Mouse (Mus musculus): ENCODE results near the gene Aim2. TPM values are rescaled to one million over a fixed set of nuclear protein-coding genes. Genes with fewer than 3 reads are reported as not detected.

Aim2 gene
- polyA plus RNA-seq, 1 experiment = 3.4 TPM

DNA sequence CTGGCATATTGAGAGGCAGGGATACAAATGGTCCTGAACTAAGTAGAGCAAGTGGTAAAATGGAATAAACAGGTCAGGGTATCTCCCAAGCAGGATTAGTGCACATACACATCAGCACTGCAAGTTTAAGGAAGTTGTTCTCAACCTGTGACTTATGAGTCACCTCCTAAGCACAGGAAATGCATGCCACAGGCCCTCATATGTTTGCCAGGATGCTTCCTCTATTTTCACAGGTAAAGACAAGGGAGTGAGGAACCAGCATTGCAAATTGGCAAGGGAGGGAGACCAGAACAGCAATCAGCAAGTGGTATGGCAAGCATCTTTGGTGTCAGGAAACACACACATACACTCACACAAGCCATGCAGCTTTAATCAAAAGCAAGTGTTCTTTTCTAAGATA, 58.4 kb downstream of the Aim2 start:
- TF ChIP-seq POLR2A (IDR thresholded peaks at IDR 0.05; ENCODE audit: extremely low read depth, insufficient read depth, low read length) (no peak), CTCF (IDR thresholded peaks at IDR 0.05; ENCODE audit: extremely low read depth, insufficient read depth, low read length) (no peak)
- Histone ChIP-seq H3K27ac (ENCODE audit: insufficient read depth, low read length) (no peak overlapping the region), H3K4me3 (ENCODE audit: insufficient read depth, low read length) (no peak overlapping the region), H3K4me1 (ENCODE audit: control insufficient read depth, insufficient read depth, low read length) (no peaks in the 10 kb centered on the region)

DNA sequence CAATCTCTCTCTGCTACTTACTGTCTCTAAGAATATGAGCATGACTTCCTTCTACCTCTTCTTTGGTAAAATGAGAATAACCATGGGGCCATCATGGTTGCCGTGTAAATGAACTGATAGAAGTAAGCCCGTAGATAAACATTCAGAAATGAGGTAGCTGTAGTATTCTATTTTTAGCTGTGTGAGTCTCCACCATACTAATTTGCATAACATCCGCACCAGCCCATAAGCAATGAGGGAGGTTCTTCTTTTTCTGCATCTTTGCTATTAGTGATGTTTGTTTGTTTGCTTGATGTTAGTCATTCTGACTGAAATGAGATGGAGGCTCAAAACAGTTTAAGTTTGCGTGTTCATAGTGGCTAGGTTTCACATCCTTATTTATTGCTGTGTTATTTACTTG, 61.2 kb downstream of the Aim2 start:
- TF ChIP-seq CTCF (IDR thresholded peaks at IDR 0.05; ENCODE audit: extremely low read depth, insufficient read depth, low read length) (no peak), POLR2A (IDR thresholded peaks at IDR 0.05; ENCODE audit: extremely low read depth, insufficient read depth, low read length) (no peak)
- H3K4me1 ChIP-seq (ENCODE audit: control insufficient read depth, insufficient read depth, low read length) = no peaks in the 10 kb centered on the region
- no peak overlapping the region for H3K27ac ChIP-seq (ENCODE audit: insufficient read depth, low read length)
- no peak overlapping the region for H3K4me3 ChIP-seq (ENCODE audit: insufficient read depth, low read length)

DNA sequence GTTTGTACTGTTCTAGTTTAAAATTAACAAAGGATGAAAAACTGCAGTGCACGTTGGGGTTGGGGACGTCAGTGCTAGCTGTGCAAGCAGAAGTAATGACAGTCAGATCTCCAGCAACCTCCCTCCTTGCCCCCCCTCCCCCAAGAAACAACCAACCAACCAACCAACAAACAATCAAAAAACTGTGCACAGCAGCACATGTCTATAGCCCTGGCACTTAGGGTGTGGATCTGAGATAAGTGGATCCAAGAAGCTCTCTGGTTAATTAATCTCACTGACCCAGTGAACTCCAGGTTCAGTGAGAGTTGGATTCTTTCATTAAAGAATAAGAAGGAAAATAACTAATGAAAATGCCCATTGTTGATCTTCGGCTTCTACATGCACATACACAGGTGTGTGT, 64.0 kb downstream of the Aim2 start:
- Histone ChIP-seq H3K27ac (ENCODE audit: insufficient read depth, low read length) (no peak overlapping the region), H3K4me1 (ENCODE audit: control insufficient read depth, insufficient read depth, low read length) (no peaks in the 10 kb centered on the region), H3K4me3 (ENCODE audit: insufficient read depth, low read length) (no peak overlapping the region)
- TF ChIP-seq CTCF (IDR thresholded peaks at IDR 0.05; ENCODE audit: extremely low read depth, insufficient read depth, low read length) = no peak
- no peak for TF ChIP-seq POLR2A (IDR thresholded peaks at IDR 0.05; ENCODE audit: extremely low read depth, insufficient read depth, low read length)

DNA sequence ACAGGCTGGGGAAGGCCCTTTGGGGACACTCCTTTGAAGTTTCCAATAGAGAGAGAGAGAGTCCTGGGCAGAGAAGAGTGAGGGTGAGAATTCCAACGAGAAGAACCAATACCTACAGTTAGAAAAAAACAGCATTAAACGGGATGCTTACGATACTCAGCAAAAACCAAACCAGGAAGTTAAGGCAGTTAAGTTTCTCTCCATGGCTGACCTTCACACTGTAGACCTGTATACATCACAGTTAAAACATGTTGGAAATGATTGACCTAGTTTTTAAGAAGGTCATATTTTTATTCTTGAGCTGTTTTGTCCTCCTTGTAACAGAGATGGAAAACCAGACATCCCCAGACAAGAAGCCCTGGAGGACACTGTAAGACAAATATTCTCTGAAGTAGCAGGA, 67.8 kb downstream of the Aim2 start:
- Histone ChIP-seq H3K4me3 (ENCODE audit: insufficient read depth, low read length) (no peak overlapping the region), H3K27ac (ENCODE audit: insufficient read depth, low read length) (no peak overlapping the region), H3K4me1 (ENCODE audit: control insufficient read depth, insufficient read depth, low read length) (no peaks in the 10 kb centered on the region)
- TF ChIP-seq POLR2A (IDR thresholded peaks at IDR 0.05; ENCODE audit: extremely low read depth, insufficient read depth, low read length) = no peak
- TF ChIP-seq CTCF (IDR thresholded peaks at IDR 0.05; ENCODE audit: extremely low read depth, insufficient read depth, low read length) = no peak

DNA sequence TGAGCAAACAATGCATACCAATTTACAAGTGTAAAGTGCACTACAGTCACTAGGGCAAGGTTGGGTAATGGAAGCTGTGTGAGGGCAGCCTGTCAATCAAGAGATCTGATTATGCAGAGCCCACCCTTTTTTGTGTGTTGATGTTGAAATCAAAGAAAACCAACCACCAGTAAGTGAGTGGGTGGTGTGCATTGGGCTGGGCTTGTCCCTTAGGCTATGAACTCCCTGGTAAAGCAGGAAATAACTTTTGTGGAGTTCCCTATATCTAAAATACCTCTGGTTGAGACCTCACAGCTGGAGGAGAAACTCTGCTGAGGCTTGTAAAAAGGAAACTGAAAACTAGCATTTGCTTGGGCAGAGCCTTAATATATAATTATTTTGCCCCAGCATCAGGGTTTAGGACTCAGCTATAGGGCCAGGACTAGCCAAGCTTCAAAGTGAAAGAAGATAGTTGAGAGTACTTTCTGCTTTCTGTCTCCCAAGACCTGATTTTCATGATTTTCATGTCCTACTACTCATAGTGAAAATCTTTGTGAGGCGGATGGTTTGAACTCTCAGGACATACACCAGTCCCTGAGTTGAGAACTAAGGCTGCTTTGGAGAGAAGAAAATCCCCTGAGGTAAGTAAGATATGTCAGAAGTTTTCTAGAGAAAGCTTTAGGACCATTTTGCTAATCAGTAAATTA, 68.4 kb downstream of the Aim2 start:
- no peak overlapping the region for H3K4me3 ChIP-seq (ENCODE audit: insufficient read depth, low read length)
- no peak for TF ChIP-seq CTCF (IDR thresholded peaks at IDR 0.05; ENCODE audit: extremely low read depth, insufficient read depth, low read length)
- TF ChIP-seq POLR2A (IDR thresholded peaks at IDR 0.05; ENCODE audit: extremely low read depth, insufficient read depth, low read length) = no peak
- no peak overlapping the region for H3K27ac ChIP-seq (ENCODE audit: insufficient read depth, low read length)
- no peaks in the 10 kb centered on the region for H3K4me1 ChIP-seq (ENCODE audit: control insufficient read depth, insufficient read depth, low read length)

DNA sequence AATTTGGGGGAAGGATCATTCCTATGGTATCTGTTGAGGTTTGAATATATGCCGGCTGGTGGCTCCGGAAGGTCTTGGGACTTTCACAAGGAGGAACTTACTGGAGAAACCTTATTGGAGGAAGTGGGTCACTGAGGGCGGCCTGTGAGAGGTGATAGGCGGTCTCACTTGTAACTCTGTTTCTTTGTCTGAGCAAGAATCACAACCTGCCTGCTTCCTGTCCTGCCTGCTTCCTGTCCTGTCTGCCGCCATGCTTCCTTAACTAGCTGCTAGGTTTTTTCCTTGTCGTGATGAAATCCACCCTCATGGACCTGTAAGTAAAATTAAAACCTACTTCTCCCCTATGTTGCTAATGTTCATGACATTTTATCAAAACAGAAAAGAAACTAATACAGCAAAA, 69.7 kb downstream of the Aim2 start:
- no peak overlapping the region for H3K4me3 ChIP-seq (ENCODE audit: insufficient read depth, low read length)
- H3K4me1 ChIP-seq (ENCODE audit: control insufficient read depth, insufficient read depth, low read length) = no peaks in the 10 kb centered on the region
- no peak for TF ChIP-seq POLR2A (IDR thresholded peaks at IDR 0.05; ENCODE audit: extremely low read depth, insufficient read depth, low read length)
- no peak overlapping the region for H3K27ac ChIP-seq (ENCODE audit: insufficient read depth, low read length)

DNA sequence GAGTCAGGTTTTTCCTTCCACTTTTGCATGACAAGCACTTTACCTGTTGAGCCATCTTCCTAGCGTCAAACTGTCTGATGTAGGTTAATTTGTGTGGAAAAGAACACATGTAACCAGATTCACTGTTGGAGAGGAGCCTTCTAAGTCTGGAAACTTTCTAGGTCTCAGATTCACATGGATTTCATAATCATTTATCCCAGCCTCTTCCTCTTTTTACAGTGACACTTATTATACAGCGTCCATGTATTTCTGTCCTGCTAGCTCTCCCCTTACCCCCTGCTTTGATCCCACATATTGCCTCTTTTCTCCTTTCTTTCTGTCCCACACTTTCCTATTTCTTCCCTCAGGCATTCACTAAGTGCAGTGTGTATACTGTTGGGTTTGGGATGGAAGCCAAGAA, 75.7 kb downstream of the Aim2 start:
- Histone ChIP-seq H3K4me3 (ENCODE audit: insufficient read depth, low read length) (no peak overlapping the region), H3K27ac (ENCODE audit: insufficient read depth, low read length) (no peak overlapping the region), H3K4me1 (ENCODE audit: control insufficient read depth, insufficient read depth, low read length) (no peaks in the 10 kb centered on the region)
- TF ChIP-seq POLR2A (IDR thresholded peaks at IDR 0.05; ENCODE audit: extremely low read depth, insufficient read depth, low read length) (no peak), CTCF (IDR thresholded peaks at IDR 0.05; ENCODE audit: extremely low read depth, insufficient read depth, low read length) (no peak)

DNA sequence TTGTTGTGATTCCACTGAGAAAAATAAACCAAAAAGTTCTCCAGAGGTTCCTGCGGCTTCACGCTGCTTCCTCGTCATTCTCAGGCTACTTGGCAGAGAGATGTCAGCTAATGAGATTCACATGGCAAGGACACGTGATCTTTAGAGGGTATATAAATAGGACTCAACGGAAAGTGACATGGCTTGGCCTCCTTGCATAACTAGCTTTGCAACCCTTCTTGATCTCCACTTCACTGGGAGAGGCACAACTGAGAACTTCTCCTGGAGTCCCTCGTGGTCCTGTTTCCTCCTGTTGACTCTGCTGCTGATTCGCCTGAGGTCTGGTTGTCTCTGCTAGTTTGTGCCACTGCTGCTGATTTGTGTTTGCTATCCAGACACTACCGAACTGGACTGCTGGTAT, 76.7 kb downstream of the Aim2 start:
- H3K27ac ChIP-seq (ENCODE audit: insufficient read depth, low read length) = no peak overlapping the region
- no peak overlapping the region for H3K4me3 ChIP-seq (ENCODE audit: insufficient read depth, low read length)
- TF ChIP-seq CTCF (IDR thresholded peaks at IDR 0.05; ENCODE audit: extremely low read depth, insufficient read depth, low read length) (no peak), POLR2A (IDR thresholded peaks at IDR 0.05; ENCODE audit: extremely low read depth, insufficient read depth, low read length) (no peak)
- no peaks in the 10 kb centered on the region; the same call in 1 of the 2 replicates for H3K4me1 ChIP-seq (ENCODE audit: control insufficient read depth, insufficient read depth, low read length)

DNA sequence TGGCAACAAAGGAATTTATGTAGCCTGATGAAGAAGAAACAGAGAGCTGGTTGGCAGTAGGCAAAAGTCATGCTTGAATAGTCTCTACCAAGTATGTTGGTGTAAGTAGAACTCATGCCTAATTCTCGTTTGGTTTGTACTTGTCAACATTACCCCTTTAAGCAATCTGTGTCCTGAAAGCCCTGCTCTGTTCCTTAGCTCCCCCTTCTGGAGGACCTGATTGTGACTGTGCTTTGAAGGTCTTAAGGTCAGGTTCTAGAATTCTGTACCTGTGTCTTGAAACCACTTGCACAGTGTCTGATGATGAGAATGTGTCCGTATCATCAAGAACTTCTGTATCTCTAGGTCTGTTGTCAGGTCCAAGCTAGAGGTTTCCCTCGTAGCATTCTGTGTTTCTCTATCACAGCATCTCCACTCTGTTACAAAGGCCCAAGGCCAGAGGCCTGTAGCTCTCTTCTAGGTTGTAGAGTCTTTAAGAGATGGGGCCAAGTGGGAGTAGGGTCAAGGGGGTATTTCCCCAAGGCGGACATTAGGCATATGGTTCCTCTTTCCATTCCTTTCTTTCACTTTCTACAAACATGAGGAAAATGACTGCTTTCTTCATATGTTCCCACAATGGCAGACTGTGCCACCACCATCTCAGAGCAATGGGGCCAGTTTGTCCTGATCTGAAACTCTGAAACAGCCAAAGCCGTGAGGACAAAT, 79.5 kb downstream of the Aim2 start:
- Histone ChIP-seq H3K4me3 (ENCODE audit: insufficient read depth, low read length) (no peak overlapping the region), H3K4me1 (ENCODE audit: control insufficient read depth, insufficient read depth, low read length) (no peaks in the 10 kb centered on the region; the same call in 1 of the 2 replicates), H3K27ac (ENCODE audit: insufficient read depth, low read length) (no peak overlapping the region)
- TF ChIP-seq CTCF (IDR thresholded peaks at IDR 0.05; ENCODE audit: extremely low read depth, insufficient read depth, low read length) (no peak), POLR2A (IDR thresholded peaks at IDR 0.05; ENCODE audit: extremely low read depth, insufficient read depth, low read length) (no peak)

DNA sequence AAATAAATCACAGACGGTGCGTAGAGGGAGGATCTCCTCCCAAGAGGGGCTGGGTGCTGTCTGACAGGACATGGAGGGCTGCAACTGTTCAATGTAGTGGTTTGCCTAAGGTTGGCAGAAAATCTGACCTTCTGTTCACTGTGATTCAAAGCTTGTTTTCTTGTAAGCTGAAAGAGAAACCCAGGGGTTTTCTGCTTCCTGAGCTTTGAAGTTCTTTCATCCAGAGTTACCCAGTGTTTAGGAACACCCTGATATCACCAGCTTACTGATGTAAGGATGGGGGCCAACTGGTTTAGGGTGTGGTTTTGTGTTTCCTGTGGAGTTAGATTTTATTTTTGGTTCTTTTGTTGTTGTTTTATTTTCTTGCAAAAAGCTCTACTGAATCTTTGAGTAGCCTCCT, 81.7 kb downstream of the Aim2 start:
- H3K4me3 ChIP-seq (ENCODE audit: insufficient read depth, low read length) = no peak overlapping the region
- TF ChIP-seq POLR2A (IDR thresholded peaks at IDR 0.05; ENCODE audit: extremely low read depth, insufficient read depth, low read length) (no peak), CTCF (IDR thresholded peaks at IDR 0.05; ENCODE audit: extremely low read depth, insufficient read depth, low read length) (no peak)
- H3K27ac ChIP-seq (ENCODE audit: insufficient read depth, low read length) = no peak overlapping the region
- H3K4me1 ChIP-seq (ENCODE audit: control insufficient read depth, insufficient read depth, low read length) = no peaks in the 10 kb centered on the region; the same call in 1 of the 2 replicates

Measured in cortical plate, adult 2 months (tissue).